Comparison of ENCODE assay signal across 14 mouse cellular contexts in genomic region chr13:45623846-45624245, GRCm38 (mm10).
DNase-seq lines count a peak whose midpoint lies in the region; ATAC-seq and TF ChIP-seq lines count a peak whose summit lies in the region.
"Had no signal": no experiment of that assay in that cellular context is flagged by ENCODE, and none has a peak within 500 bp of the region (broad histone marks: within the 10 kb centered on the region; RNA-seq: fewer than 3 reads in every experiment).

No protein-coding gene starts in this region.

- TF ChIP-seq POLR2A in CH12.LX (IDR thresholded peaks at IDR 0.05; ENCODE audit: low read depth, low read length): no peak

- H3K4me2 ChIP-seq in heart, postnatal 0 days (ENCODE audit: low read depth, low read length): no peak overlapping the region
- no peak overlapping the region for H3K4me2 ChIP-seq in CH12.LX (ENCODE audit: insufficient read depth, low read depth, poor library complexity, severe bottlenecking)
- H3K4me2 ChIP-seq in liver, postnatal 0 days (ENCODE audit: low read depth, low read length): no peak overlapping the region
- H3K4me2 ChIP-seq in midbrain, postnatal 0 days (ENCODE audit: low read depth, low read length, poor library complexity, severe bottlenecking): no peak overlapping the region
- H3K4me2 ChIP-seq: limb, embryonic 13.5 days had no signal

- no peak for TF ChIP-seq RAD21 in CH12.LX (IDR thresholded peaks at IDR 0.05; ENCODE audit: low read depth, low read length)

- H3K79me2 ChIP-seq in CH12.LX (replicated peaks; ENCODE audit: control insufficient read depth, extremely low read depth, insufficient read depth, poor library complexity, severe bottlenecking): no peaks in the 10 kb centered on the region

- 83% methylated on average over 1 of the region's 1 CpGs for WGBS in heart, postnatal 0 days
- 78% methylated on average over 1 of the region's 1 CpGs for WGBS in liver, postnatal 0 days (ENCODE audit: insufficient replicate concordance)
- 61% methylated on average over 1 of the region's 1 CpGs for WGBS in midbrain, postnatal 0 days

- H3K4me3 ChIP-seq in heart, postnatal 0 days (ENCODE audit: low read depth, low read length): no peak overlapping the region
- H3K4me3 ChIP-seq in CH12.LX (replicated peaks in 1 of 3; ENCODE audit: low read depth in 2 of 3, low read length in 2 of 3, poor library complexity in 1 of 3): no peak overlapping the region
- no peak overlapping the region for H3K4me3 ChIP-seq in liver, postnatal 0 days (ENCODE audit: low read depth, low read length)
- no peak overlapping the region for H3K4me3 ChIP-seq in midbrain, postnatal 0 days (ENCODE audit: low read depth, low read length)
- H3K4me3 ChIP-seq: erythroblast, embryonic 14.5 days; limb, embryonic 13.5 days; myocyte had no signal

- H3K36me3 ChIP-seq in heart, postnatal 0 days (replicated peaks; ENCODE audit: control insufficient read depth, insufficient read depth, low read length): no peaks in the 10 kb centered on the region
- H3K36me3 ChIP-seq in CH12.LX (replicated peaks in 1 of 2; ENCODE audit: control insufficient read depth in 1 of 2, insufficient read depth in 1 of 2, low read length in 1 of 2): peaks cover 25 to 91% of the 10 kb centered on the region in 2 experiments
- H3K36me3 ChIP-seq in liver, postnatal 0 days (replicated peaks; ENCODE audit: insufficient read depth, low read length): no peaks in the 10 kb centered on the region
- H3K36me3 ChIP-seq in midbrain, postnatal 0 days (ENCODE audit: insufficient read depth, low read length): no peaks in the 10 kb centered on the region
- H3K36me3 ChIP-seq: limb, embryonic 13.5 days had no signal

- H3K27me3 ChIP-seq in heart, postnatal 0 days (ENCODE audit: control insufficient read depth, insufficient read depth, low read length): no peaks in the 10 kb centered on the region
- no peaks in the 10 kb centered on the region for H3K27me3 ChIP-seq in CH12.LX (replicated peaks)
- no peaks in the 10 kb centered on the region for H3K27me3 ChIP-seq in liver, postnatal 0 days (ENCODE audit: insufficient read depth, low read length)
- H3K27me3 ChIP-seq in midbrain, postnatal 0 days (ENCODE audit: insufficient read depth, low read length): no peaks in the 10 kb centered on the region
- H3K27me3 ChIP-seq: limb, embryonic 13.5 days had no signal

- in situ Hi-C loops in CH12.LX (cut with MboI; ENCODE audit: low pct_ligation_motif_present, low pct_unique_long_range_greater_than_20kb, low sequenced_read_pairs): no loop called here

- TF ChIP-seq EP300 in heart, postnatal 0 days (IDR thresholded peaks at IDR 0.05; ENCODE audit: low read depth): no peak
- TF ChIP-seq EP300 in CH12.LX (IDR thresholded peaks at IDR 0.05; ENCODE audit: low read length): peak; percentile 83
- TF ChIP-seq EP300 in liver, postnatal 0 days (IDR thresholded peaks at IDR 0.05; ENCODE audit: low read depth): peak; percentile 72

- no peak for DNase-seq in heart, postnatal 0 days (ENCODE audit: low spot score)
- no peak for DNase-seq in heart, adult 18-20 months
- peak; percentile 89 for DNase-seq in CH12.LX (ENCODE audit: extremely low read depth)
- DNase-seq in c-Kit-negative CD71-positive TER-119-positive erythroid progenitor cells, embryonic 14.5 days (ENCODE audit: low read depth, low spot score): peak; percentile 9
- no peak for DNase-seq in liver, postnatal 0 days
- DNase-seq in kidney, adult 9 months: no peak
- no peak for DNase-seq in layer of hippocampus, postnatal 14 days (ENCODE audit: low spot score in 2 of 2)
- no peak for DNase-seq in midbrain, postnatal 0 days (ENCODE audit: low spot score)
- DNase-seq: kidney, adult 18-20 months; layer of hippocampus, adult 9-11 months; lung, postnatal 36 days had no signal

- ATAC-seq in heart, postnatal 0 days (ENCODE audit: insufficient read depth, low read depth): no peak
- peak; percentile 38; the same call in 1 of the 2 replicates for ATAC-seq in liver, postnatal 0 days
- no peak for ATAC-seq in midbrain, postnatal 0 days (ENCODE audit: low FRiP score)

- no peak overlapping the region for H3K9ac ChIP-seq in heart, postnatal 0 days (replicated peaks; ENCODE audit: low read depth, low read length)
- H3K9ac ChIP-seq in CH12.LX (ENCODE audit: insufficient read depth, low read depth): no peak overlapping the region
- H3K9ac ChIP-seq in liver, postnatal 0 days (replicated peaks): no peak overlapping the region
- H3K9ac ChIP-seq in midbrain, postnatal 0 days (replicated peaks; ENCODE audit: low read length, poor library complexity, severe bottlenecking): no peak overlapping the region
- H3K9ac ChIP-seq: limb, embryonic 13.5 days had no signal

- dilution Hi-C loops in CH12.LX (cut with MboI; ENCODE audit: extremely low pct_ligation_motif_present, extremely low pct_unique_long_range_greater_than_20kb, low sequenced_read_pairs): no loop called here

- no peak for TF ChIP-seq CTCF in heart, postnatal 0 days (IDR thresholded peaks at IDR 0.05; ENCODE audit: low read depth)
- no peak for TF ChIP-seq CTCF in CH12.LX (conservative IDR thresholded peaks at IDR 0.05 in 1 of 2, IDR thresholded peaks at IDR 0.05 in 1 of 2; ENCODE audit: low read depth in 2 of 2, low read length in 2 of 2)
- no peak for TF ChIP-seq CTCF in liver, postnatal 0 days (IDR thresholded peaks at IDR 0.05; ENCODE audit: low read depth)
- TF ChIP-seq CTCF in midbrain, postnatal 0 days (IDR thresholded peaks at IDR 0.05): no peak

- peak overlapping the region; percentile 83 for H3K27ac ChIP-seq in heart, postnatal 0 days (ENCODE audit: low read depth)
- peak overlapping the region; percentile 88 for H3K27ac ChIP-seq in CH12.LX (ENCODE audit: insufficient read depth, low read depth)
- 0 out of 2 replicates have a peak overlapping the region, but pooled peaks have one; percentile 24 for H3K27ac ChIP-seq in liver, postnatal 0 days (ENCODE audit: low read depth)
- H3K27ac ChIP-seq in midbrain, postnatal 0 days (ENCODE audit: low read depth, low read length): no peak overlapping the region
- H3K27ac ChIP-seq: limb, embryonic 13.5 days had no signal

- peaks cover 29% of the 10 kb centered on the region for H3K4me1 ChIP-seq in heart, postnatal 0 days (ENCODE audit: control insufficient read depth, insufficient read depth)
- H3K4me1 ChIP-seq in CH12.LX (ENCODE audit: control insufficient read depth in 1 of 2, insufficient read depth in 2 of 2): peaks cover 0 to 8% of the 10 kb centered on the region in 2 experiments; a peak in 1 of 4 replicates
- H3K4me1 ChIP-seq in liver, postnatal 0 days (ENCODE audit: insufficient read depth): no peaks in the 10 kb centered on the region
- no peaks in the 10 kb centered on the region for H3K4me1 ChIP-seq in midbrain, postnatal 0 days (ENCODE audit: insufficient read depth, low read length)

- no peaks in the 10 kb centered on the region for H3K9me3 ChIP-seq in heart, postnatal 0 days (replicated peaks; ENCODE audit: control insufficient read depth, low read length)
- peaks cover 9% of the 10 kb centered on the region for H3K9me3 ChIP-seq in CH12.LX (replicated peaks; ENCODE audit: low read length)
- peaks cover 7% of the 10 kb centered on the region; the same call in 1 of the 2 replicates for H3K9me3 ChIP-seq in liver, postnatal 0 days (ENCODE audit: low read length)
- H3K9me3 ChIP-seq in midbrain, postnatal 0 days (ENCODE audit: low read length): no peaks in the 10 kb centered on the region
- H3K9me3 ChIP-seq: limb, embryonic 13.5 days had no signal

TF ChIP-seq in CH12.LX, 34 proteins besides CTCF, POLR2A, EP300 and RAD21:
- peak; percentile 78 for TF ChIP-seq IRF4 (IDR thresholded peaks at IDR 0.05; ENCODE audit: low read depth, low read length)
- peak; percentile 100 for TF ChIP-seq JUND (conservative IDR thresholded peaks at IDR 0.05; ENCODE audit: low read depth, low read length)
- peak; percentile 17; the same call in 1 of the 2 replicates for TF ChIP-seq NRF1 (IDR thresholded peaks at IDR 0.05; ENCODE audit: low read depth, low read length)
- TF ChIP-seq E2F4 (IDR thresholded peaks at IDR 0.05; ENCODE audit: insufficient replicate concordance, low read depth, low read length): no peak
- peak; percentile 100 for TF ChIP-seq ETS1 (conservative IDR thresholded peaks at IDR 0.05; ENCODE audit: low read depth, low read length)
- peak; percentile 100 for TF ChIP-seq JUN (IDR thresholded peaks at IDR 0.05; ENCODE audit: insufficient read depth, low read depth, low read length)
- TF ChIP-seq NELFE (IDR thresholded peaks at IDR 0.05; ENCODE audit: low read depth, low read length): no peak
- TF ChIP-seq MEF2A (IDR thresholded peaks at IDR 0.05; ENCODE audit: borderline replicate concordance, low read depth, low read length): peak; percentile 72; the same call in 1 of the 2 replicates
- peak; percentile 62; the same call in 1 of the 2 replicates for TF ChIP-seq MAX (IDR thresholded peaks at IDR 0.05; ENCODE audit: low read length)
- 0 out of 2 replicates have a peak, but pooled peaks have one; percentile 18 for TF ChIP-seq MYC (IDR thresholded peaks at IDR 0.05; ENCODE audit: low read depth, low read length)
- 0 out of 2 replicates have a peak, but pooled peaks have one; percentile 49 for TF ChIP-seq BHLHE40 (IDR thresholded peaks at IDR 0.05; ENCODE audit: low read depth, low read length)
- peak; percentile 99 for TF ChIP-seq MAFK (IDR thresholded peaks at IDR 0.05; ENCODE audit: insufficient replicate concordance, low read length)
- TF ChIP-seq RCOR1 (conservative IDR thresholded peaks at IDR 0.05; ENCODE audit: low read depth, low read length): 0 out of 2 replicates have a peak, but pooled peaks have one; percentile 41
- no peak for TF ChIP-seq USF1 (IDR thresholded peaks at IDR 0.05; ENCODE audit: low read depth, low read length)
- 0 out of 2 replicates have a peak, but pooled peaks have one; percentile 15 for TF ChIP-seq HCFC1 (IDR thresholded peaks at IDR 0.05; ENCODE audit: low read depth, low read length)

Comparison
In these comparisons a context has a peak if more than half of its experiments do, and no peak if none do; other contexts are left out.
1. DNase-seq: peak in CH12.LX (single experiment) and c-Kit-negative CD71-positive TER-119-positive erythroid progenitor cells, embryonic 14.5 days (single experiment); none in heart, postnatal 0 days (single experiment), heart, adult 18-20 months (0 of 2), liver, postnatal 0 days (single experiment), kidney, adult 9 months (single experiment), layer of hippocampus, postnatal 14 days (0 of 2) and midbrain, postnatal 0 days (single experiment).